Mouse (Mus musculus): ENCODE measurements around the gene Piwil4. TPM values are rescaled to one million over a fixed set of nuclear protein-coding genes. Genes with fewer than 3 reads are reported as not detected.
"Not testable (repeated sequence)": the region's sequence is repeated elsewhere in the genome, so short reads cannot be mapped to it uniquely, and the experiment has no call there.

The Piwil4 gene
- total RNA-seq, 1 experiment from 2014 or later, result not detected

DNA sequence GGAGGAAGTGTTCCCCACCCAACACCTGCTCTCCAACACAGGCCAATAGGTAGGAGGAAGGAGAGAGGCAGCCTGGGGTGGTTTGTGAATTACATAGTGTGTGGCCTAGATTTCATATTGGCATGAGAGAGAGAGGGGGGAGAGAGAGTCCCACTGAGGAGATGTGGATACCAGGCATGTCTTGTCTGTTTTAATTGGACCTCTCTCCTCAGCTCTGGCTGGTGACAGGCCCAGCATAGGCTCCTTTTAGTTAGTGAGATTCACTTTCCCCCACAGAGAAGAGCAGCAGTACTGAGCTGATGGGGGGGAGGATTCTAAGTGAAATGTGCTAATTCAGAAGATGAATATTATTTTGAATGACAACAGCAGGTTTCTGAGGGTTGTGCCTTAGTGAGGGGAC lies 57.8 kb downstream of the Piwil4 start:
- no peak for ATAC-seq (replicated peaks; ENCODE audit: insufficient number of reproducible peaks, low FRiP score, low TSS enrichment, poor library complexity, severe bottlenecking)

GRCm38 (mm10) chr9:14680584-14680983 lies 59.9 kb downstream of the Piwil4 start:
- ATAC-seq (replicated peaks; ENCODE audit: insufficient number of reproducible peaks, low FRiP score, low TSS enrichment, poor library complexity, severe bottlenecking), result no peak

- ATAC-seq (replicated peaks; ENCODE audit: insufficient number of reproducible peaks, low FRiP score, low TSS enrichment, poor library complexity, severe bottlenecking), result no peak
Measured at GRCm38 (mm10) chr9:14675707-14676691, 64.5 kb downstream of the Piwil4 start.

DNA sequence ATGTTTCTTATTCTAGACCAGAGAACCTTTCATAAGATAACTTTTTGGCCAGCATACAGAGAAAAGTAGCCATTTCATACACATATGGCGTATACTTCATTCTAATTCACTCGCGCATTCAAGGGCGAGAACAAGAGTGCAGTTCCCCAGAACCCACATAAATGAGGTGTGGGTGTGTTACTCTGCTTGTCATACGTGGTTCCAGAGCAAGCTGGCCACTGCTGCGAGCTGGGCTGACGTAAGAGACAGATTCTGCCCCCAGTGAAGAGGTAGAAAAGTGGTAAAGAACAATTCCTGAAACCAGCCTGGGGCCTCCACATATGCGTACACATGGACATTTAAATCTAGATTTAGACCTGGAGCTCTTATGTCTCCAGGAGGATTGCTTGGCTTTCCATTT lies 66.0 kb downstream of the Piwil4 start:
- ATAC-seq (replicated peaks; ENCODE audit: insufficient number of reproducible peaks, low FRiP score, low TSS enrichment, poor library complexity, severe bottlenecking), result no peak

GRCm38 (mm10) chr9:14673109-14673508 lies 67.4 kb downstream of the Piwil4 start:
- ATAC-seq (replicated peaks; ENCODE audit: insufficient number of reproducible peaks, low FRiP score, low TSS enrichment, poor library complexity, severe bottlenecking), result no peak

DNA sequence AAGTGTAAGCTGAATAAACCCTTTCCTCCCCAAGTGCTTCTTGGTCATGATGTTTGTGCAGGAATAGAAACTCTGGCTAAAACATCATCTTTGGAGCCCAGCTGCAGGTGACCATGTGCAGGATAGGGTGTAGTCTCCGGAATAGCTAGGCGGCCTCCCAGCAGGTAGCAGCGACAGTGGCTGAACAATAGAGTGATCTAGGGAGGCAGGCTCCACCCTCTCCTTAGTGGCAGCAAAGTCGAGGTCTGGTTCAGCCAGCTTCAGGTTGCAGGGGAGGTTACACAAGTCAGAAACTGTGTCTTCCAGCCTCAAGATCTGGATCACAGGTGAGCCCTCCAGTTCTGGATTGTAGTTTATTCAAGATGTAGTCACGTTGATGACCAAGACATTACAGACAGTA lies 68.6 kb downstream of the Piwil4 start:
- ATAC-seq (replicated peaks; ENCODE audit: insufficient number of reproducible peaks, low FRiP score, low TSS enrichment, poor library complexity, severe bottlenecking), result not testable (repeated sequence)

DNA sequence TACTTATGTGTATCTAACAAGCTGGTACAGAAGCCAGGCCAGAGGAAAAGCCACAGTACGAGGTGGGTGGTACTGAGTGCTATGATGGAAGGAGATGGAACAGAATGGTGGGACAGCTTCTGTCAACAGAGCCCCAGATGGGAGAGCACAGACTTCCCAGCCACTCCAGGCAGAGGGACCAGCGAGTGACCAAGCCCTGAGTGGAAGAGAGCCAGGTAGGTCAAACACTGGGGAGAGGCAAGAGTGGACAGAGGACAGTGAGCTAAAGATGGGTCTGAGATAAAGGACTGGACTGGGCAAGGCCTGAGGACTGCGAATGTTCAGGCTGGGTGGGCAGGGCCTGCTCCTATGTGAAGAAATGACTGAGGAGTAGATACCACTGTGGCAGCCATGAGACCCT lies 72.2 kb downstream of the Piwil4 start:
- ATAC-seq (replicated peaks; ENCODE audit: insufficient number of reproducible peaks, low FRiP score, low TSS enrichment, poor library complexity, severe bottlenecking), result 0 out of 2 replicates have a peak, but pooled peaks have one; percentile 40

GRCm38 (mm10) chr9:14666071-14666470 lies 74.5 kb downstream of the Piwil4 start:
- ATAC-seq (replicated peaks; ENCODE audit: insufficient number of reproducible peaks, low FRiP score, low TSS enrichment, poor library complexity, severe bottlenecking), result no peak

DNA sequence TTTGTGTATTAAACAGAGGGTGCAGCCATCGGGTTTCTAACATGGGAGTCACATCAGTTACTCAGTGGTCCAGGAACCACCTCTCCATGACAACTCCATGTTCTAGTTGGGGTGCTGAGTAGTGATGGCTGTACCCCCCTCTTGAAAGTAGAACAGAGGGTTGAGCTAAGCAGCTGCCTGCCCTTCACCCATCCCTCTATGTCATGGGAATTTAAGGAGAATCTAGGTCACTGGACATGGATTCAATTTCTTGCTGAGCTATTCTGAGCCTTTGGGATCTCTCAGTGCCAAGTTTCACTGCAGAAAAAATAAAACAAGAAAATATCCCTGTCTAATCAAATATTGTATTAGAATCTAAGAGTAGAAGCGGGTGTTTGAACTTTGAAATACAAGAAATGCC lies 76.9 kb downstream of the Piwil4 start:
- ATAC-seq (replicated peaks; ENCODE audit: insufficient number of reproducible peaks, low FRiP score, low TSS enrichment, poor library complexity, severe bottlenecking), result no peak

- ATAC-seq (replicated peaks; ENCODE audit: insufficient number of reproducible peaks, low FRiP score, low TSS enrichment, poor library complexity, severe bottlenecking), result no peak
Measured at GRCm38 (mm10) chr9:14662876-14663275, 77.7 kb downstream of the Piwil4 start.

DNA sequence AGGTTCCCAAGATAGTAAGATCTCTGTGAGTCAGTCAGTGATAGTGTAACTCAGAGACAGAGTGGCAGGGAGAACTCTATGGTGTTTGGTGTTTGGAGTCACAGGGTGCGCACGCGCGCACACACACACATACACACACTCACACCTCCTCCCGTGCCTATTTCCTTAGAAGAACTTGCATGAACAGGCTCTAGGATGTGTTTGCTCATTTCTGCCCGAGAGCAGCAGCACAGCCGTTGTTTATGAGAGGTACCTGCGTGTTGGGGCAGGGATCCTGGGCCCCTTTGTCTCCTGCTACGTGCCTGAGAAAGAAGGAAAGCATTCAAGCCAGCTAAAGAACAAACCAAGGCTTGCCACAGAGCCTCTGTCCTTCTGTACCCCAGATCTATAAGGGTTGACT lies 78.4 kb downstream of the Piwil4 start:
- no peak for ATAC-seq (replicated peaks; ENCODE audit: insufficient number of reproducible peaks, low FRiP score, low TSS enrichment, poor library complexity, severe bottlenecking)

DNA sequence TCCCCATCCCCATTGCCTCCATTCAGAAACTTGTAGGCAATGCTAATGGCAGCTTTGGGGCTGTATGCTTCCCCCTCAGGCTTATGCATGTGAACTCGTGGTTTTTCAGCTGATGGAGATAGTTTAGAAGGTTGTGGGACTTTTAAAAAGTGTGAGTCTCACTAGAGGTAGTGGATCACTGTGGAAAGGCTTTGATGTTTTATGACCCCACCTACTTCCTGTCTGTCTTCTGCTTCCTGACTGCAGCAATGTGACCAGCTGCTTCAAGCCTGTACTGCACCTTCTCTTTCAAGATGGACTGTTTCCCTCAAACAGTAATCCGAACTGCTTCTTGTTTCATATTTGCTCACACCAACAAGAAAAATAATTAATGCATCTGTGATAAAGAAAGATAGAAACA lies 82.6 kb downstream of the Piwil4 start:
- no peak for ATAC-seq (replicated peaks; ENCODE audit: insufficient number of reproducible peaks, low FRiP score, low TSS enrichment, poor library complexity, severe bottlenecking)

DNA sequence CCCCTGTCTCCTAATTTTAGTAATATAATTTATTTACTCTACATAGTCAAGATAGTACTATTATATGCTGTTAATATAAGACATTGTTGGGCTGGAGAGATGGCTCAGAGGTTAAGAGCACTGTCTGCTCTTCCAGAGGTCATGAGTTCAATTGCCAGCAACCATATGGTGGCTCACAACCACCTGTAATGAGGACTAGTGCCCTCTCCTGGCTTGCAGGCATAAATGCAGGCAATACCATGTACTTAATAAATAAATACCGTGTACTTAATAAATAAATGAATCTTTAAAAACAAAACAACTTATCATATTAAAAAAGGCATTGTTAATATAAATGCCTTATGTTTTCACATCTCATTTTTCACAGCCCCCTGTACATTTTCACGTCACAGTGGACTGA lies 86.5 kb downstream of the Piwil4 start:
- no peak for ATAC-seq (replicated peaks; ENCODE audit: insufficient number of reproducible peaks, low FRiP score, low TSS enrichment, poor library complexity, severe bottlenecking)

GRCm38 (mm10) chr9:14652761-14653160 lies 87.8 kb downstream of the Piwil4 start:
- no peak for ATAC-seq (replicated peaks; ENCODE audit: insufficient number of reproducible peaks, low FRiP score, low TSS enrichment, poor library complexity, severe bottlenecking)

DNA sequence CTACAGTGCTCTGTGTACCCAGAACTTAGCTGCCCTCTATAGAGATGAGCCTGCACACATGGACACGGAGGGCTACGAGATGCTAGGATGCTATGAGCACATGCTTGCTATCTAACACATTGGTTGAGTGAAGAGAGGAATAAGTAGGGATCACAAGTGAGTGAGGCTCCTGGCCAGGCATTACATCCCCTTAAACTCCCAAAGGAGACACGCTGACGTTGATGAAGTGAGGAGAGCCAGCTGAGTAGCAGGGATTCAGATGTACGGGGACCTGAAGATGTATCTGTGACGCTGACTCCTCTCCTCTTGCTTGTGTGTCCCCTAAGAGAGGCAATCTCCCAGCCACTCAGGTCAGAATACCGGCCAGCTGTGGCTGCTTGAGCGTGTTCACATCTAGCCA lies 92.7 kb downstream of the Piwil4 start:
- no peak for ATAC-seq (replicated peaks; ENCODE audit: insufficient number of reproducible peaks, low FRiP score, low TSS enrichment, poor library complexity, severe bottlenecking)

GRCm38 (mm10) chr9:14646641-14647040 lies 93.9 kb downstream of the Piwil4 start:
- no peak for ATAC-seq (replicated peaks; ENCODE audit: insufficient number of reproducible peaks, low FRiP score, low TSS enrichment, poor library complexity, severe bottlenecking)

Other genes with a start within 250 kb of the Piwil4 start
- 0.68 to 1.7 TPM (median 0.85 TPM) in 3 replicates for gene Kdm4d, start 240.3 kb downstream of the Piwil4 start, total RNA-seq (2017)
- gene Cwc15, start 240.1 kb downstream of the Piwil4 start, total RNA-seq (2017), result 234 to 340 TPM (median 320 TPM) in 3 replicates
- not detected in 3 replicates for gene Amotl1, start 95.7 kb downstream of the Piwil4 start, total RNA-seq (2017)
- 12.1 to 18.8 TPM (median 17.1 TPM) in 3 replicates for gene Fut4, start 11.7 kb upstream of the Piwil4 start, total RNA-seq (2017)
- gene 1700012B09Rik, start 30.3 kb upstream of the Piwil4 start, total RNA-seq (2017), result not detected in 3 replicates
- gene Mre11a, start 43.9 kb upstream of the Piwil4 start, total RNA-seq (2017), result 15.9 to 34.9 TPM (median 19.8 TPM) in 3 replicates
- gene Ankrd49, start 44.1 kb upstream of the Piwil4 start, total RNA-seq (2017), result 25.3 to 39.9 TPM (median 37.0 TPM) in 3 replicates
- gene Gpr83, start 119.5 kb upstream of the Piwil4 start, total RNA-seq (2017), result 0.11 TPM in 1 of 3 replicates, not detected in the others
- gene Izumo1r, start 163.2 kb upstream of the Piwil4 start, total RNA-seq (2017), result not detected in 3 replicates